Mouse (Mus musculus) intestine, embryonic 14.5 days (tissue): ENCODE measurements around the gene Timd2. TPM values are rescaled to one million over a fixed set of nuclear protein-coding genes. Genes with fewer than 3 reads are reported as not detected.
"Not testable (repeated sequence)": the region's sequence is repeated elsewhere in the genome, so short reads cannot be mapped to it uniquely, and the experiment has no call there.

Source experiments
- ATAC-seq: fragments of 200-750 bp; cut with Nextera tagmentation; replicated peaks from 2 replicates; pipeline ENCODE4 v1.8.0; 2017; ENCODE audit warnings: low read depth, moderate number of reproducible peaks, moderate TSS enrichment, moderate library complexity; ENCODE audit not compliant: low FRiP score, low TSS enrichment
- DNase-seq: peaks from one replicate; pipeline ENCODE4 v3.0.0-alpha.2; 2018; ENCODE audit warnings: low spot score
- H3K27ac ChIP-seq: fragments of 300-500 bp; sonication (generic); 2 replicates; pipeline ENCODE4 v1.5.1; 2014; ENCODE audit warnings: low read depth, mild to moderate bottlenecking, control low read depth
- H3K27me3 ChIP-seq: fragments of 300-500 bp; sonication (generic); replicated peaks from 2 replicates; pipeline ENCODE4 v1.6.1; 2014; ENCODE audit warnings: low read length, control low read depth; ENCODE audit not compliant: control insufficient read depth, insufficient read depth
- H3K36me3 ChIP-seq: fragments of 300-500 bp; sonication (generic); 2 replicates; pipeline ENCODE4 v1.6.1; 2014; ENCODE audit warnings: low read length, control low read depth; ENCODE audit not compliant: control insufficient read depth, insufficient read depth
- H3K4me1 ChIP-seq: fragments of 300-500 bp; sonication (generic); replicated peaks from 2 replicates; pipeline ENCODE4 v1.6.1; 2014; ENCODE audit warnings: low read length, control low read depth, mixed read lengths; ENCODE audit not compliant: control insufficient read depth, insufficient read depth
- H3K4me2 ChIP-seq: fragments of 300-500 bp; sonication (generic); 2 replicates; pipeline ENCODE4 v1.6.1; 2014; ENCODE audit warnings: low read length
- H3K4me3 ChIP-seq: fragments of 300-500 bp; sonication (generic); 2 replicates; pipeline ENCODE4 v1.5.1; 2014; ENCODE audit warnings: low read depth, low read length, control low read depth, mixed read lengths
- H3K9ac ChIP-seq: fragments of 300-500 bp; sonication (generic); 2 replicates; pipeline ENCODE4 v1.6.1; 2014; ENCODE audit warnings: mild to moderate bottlenecking, low read length
- H3K9me3 ChIP-seq: fragments of 300-500 bp; sonication (generic); 2 replicates; pipeline ENCODE4 v1.6.1; 2016; ENCODE audit warnings: low read length, control low read depth; ENCODE audit not compliant: control insufficient read depth
- whole genome bisulfite sequencing: fragments of 180-500 bp; shearing (Covaris S2); extraction: QIAGEN DNeasy Blood & Tissue Kit; methylation state at CpG from one replicate; pipeline ENCODE4 v1.1.7; 2014; 5-methylcytosine and 5-hydroxymethylcytosine counted together
- polyA plus RNA-seq: library from polyadenylated mRNA; unstranded; fragments of >200 nt; fragmentation: Nextera tagmentation; extraction: Ambion mirVana; gene quantifications from 2 replicates; pipeline ENCODE4 v1.2.1, GENCODE M21; 2014

The Timd2 gene
- polyA plus RNA-seq, 1 experiment from 2014 or later, result 0.09 TPM

DNA sequence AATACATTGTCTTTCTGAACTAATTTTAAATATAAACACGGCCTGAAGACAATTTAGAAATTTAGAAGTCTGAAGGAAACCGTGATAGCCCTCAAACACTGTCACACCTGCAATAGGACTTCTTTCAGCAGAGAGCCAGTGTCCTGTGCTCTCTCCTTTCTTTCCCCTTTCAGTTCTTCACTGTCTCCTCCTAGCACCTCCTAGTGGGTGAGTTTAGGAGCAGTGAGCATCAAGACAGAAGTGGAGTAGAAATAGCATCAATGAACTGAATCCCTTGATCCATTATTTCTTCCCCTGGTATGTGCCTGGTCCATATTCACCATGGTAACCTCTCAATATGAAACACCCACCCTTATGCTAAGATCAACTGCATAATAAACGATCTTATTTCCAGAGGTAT lies 70.3 kb downstream of the Timd2 start:
- no peaks in the 10 kb centered on the region for H3K27me3 ChIP-seq
- WGBS, result 79% methylated on average over 3 of the region's 3 CpGs
- H3K4me1 ChIP-seq, result no peaks in the 10 kb centered on the region
- no peak overlapping the region for H3K4me2 ChIP-seq
- H3K9ac ChIP-seq, result no peak overlapping the region
- H3K36me3 ChIP-seq, result no peaks in the 10 kb centered on the region
- no peak overlapping the region for H3K27ac ChIP-seq
- ATAC-seq (no peak), DNase-seq (no peak)
- no peak overlapping the region for H3K4me3 ChIP-seq
- H3K9me3 ChIP-seq, result no peaks in the 10 kb centered on the region

- not testable (repeated sequence) for H3K9me3 ChIP-seq, ATAC-seq, H3K4me3 ChIP-seq, H3K4me2 ChIP-seq, H3K27ac ChIP-seq, H3K27me3 ChIP-seq, DNase-seq, H3K4me1 ChIP-seq, H3K9ac ChIP-seq, H3K36me3 ChIP-seq
- 91% methylated on average over 4 of the region's 4 CpGs for WGBS
These were observed 71.3 kb downstream of the Timd2 start for GRCm38 (mm10) chr11:46635516-46635915.

- H3K27me3 ChIP-seq, result no peaks in the 10 kb centered on the region
- ATAC-seq, result no peak
- no peak for DNase-seq
- H3K9me3 ChIP-seq, result no peaks in the 10 kb centered on the region
- H3K4me3 ChIP-seq, result no peak overlapping the region
- H3K9ac ChIP-seq, result no peak overlapping the region
- 34% methylated on average over 3 of the region's 3 CpGs for WGBS
- no peaks in the 10 kb centered on the region for H3K36me3 ChIP-seq
- no peaks in the 10 kb centered on the region for H3K4me1 ChIP-seq
- no peak overlapping the region for H3K27ac ChIP-seq
- H3K4me2 ChIP-seq, result no peak overlapping the region
These were observed 75.2 kb downstream of the Timd2 start for GRCm38 (mm10) chr11:46631635-46632034.

DNA sequence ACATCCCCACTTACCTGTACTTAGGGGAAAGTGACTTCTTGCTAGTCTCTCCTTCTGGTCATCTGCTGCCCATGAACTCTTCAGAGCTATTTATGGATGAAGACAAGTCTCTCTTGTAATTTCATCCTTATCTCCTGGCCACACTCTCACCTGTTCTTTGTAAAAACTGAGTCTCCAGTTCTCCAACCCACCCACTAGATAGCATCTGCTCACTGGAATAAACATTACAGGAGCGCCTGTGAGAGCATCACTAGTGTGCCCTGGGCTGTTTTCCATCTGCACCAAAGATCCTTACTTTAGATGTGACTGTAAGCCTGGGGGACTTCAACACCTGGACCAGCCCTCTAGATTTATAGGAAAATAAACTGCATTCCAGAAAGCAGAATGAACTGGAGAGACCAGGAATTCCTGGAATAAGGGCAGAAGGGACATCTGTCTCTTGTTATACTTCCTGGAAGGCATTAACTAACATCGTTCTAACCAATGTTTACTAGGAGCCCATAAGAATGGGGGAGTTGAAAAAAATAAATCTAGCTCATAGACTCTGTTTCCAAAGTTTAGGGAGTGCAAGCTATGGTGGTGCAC lies 77.6 kb downstream of the Timd2 start, which contains the start of gene Dppa1:
Gene Dppa1, minus strand, starts transcription at position 51 of the 585 bp plus-strand sequence.
- ATAC-seq, result no peak
- no peak within 1 kb of the TSS for H3K4me2 ChIP-seq
- H3K27ac ChIP-seq, result no peak within 1 kb of the TSS
- H3K36me3 ChIP-seq, result no peaks in the 10 kb centered on the region
- H3K9me3 ChIP-seq, result no peaks in the 10 kb centered on the region
- no peaks in the 10 kb centered on the region for H3K27me3 ChIP-seq
- 40% methylated on average over 2 of the region's 2 CpGs for WGBS
- H3K4me3 ChIP-seq, result no peak within 1 kb of the TSS
- no peak for DNase-seq
- no peaks in the 10 kb centered on the region for H3K4me1 ChIP-seq
- H3K9ac ChIP-seq, result no peak within 1 kb of the TSS

- no peak overlapping the region for H3K27ac ChIP-seq
- WGBS, result 49% methylated on average over 7 of the region's 7 CpGs
- DNase-seq (no peak), ATAC-seq (no peak)
- H3K36me3 ChIP-seq, result no peaks in the 10 kb centered on the region
- no peaks in the 10 kb centered on the region for H3K27me3 ChIP-seq
- no peaks in the 10 kb centered on the region for H3K4me1 ChIP-seq
- H3K4me3 ChIP-seq, result no peak overlapping the region
- no peak overlapping the region for H3K9ac ChIP-seq
- no peaks in the 10 kb centered on the region for H3K9me3 ChIP-seq
- no peak overlapping the region for H3K4me2 ChIP-seq
These were observed 86.3 kb downstream of the Timd2 start for GRCm38 (mm10) chr11:46620414-46621168.

GRCm38 (mm10) chr11:46619929-46620328 lies 86.9 kb downstream of the Timd2 start:
- Histone ChIP-seq H3K36me3 (no peaks in the 10 kb centered on the region), H3K4me3 (no peak overlapping the region), H3K9ac (no peak overlapping the region), H3K27me3 (no peaks in the 10 kb centered on the region), H3K9me3 (no peaks in the 10 kb centered on the region), H3K27ac (no peak overlapping the region), H3K4me1 (no peaks in the 10 kb centered on the region), H3K4me2 (no peak overlapping the region)
- DNase-seq (no peak), ATAC-seq (no peak)
- WGBS, result 59% methylated on average over 1 of the region's 1 CpGs

Other genes with a start within 250 kb of the Timd2 start
- not detected in 2 replicates for gene Gm12169, start 182.8 kb downstream of the Timd2 start, polyA plus RNA-seq
- not detected in 2 replicates for gene BC053393, start 135.5 kb downstream of the Timd2 start, polyA plus RNA-seq
- gene Dppa1, start 77.8 kb downstream of the Timd2 start, polyA plus RNA-seq, result not detected in 2 replicates
- gene Havcr1, start 28.0 kb upstream of the Timd2 start, polyA plus RNA-seq, result not detected in 2 replicates
- gene Timd4, start 103.7 kb upstream of the Timd2 start, polyA plus RNA-seq, result 0.42 and 0.81 TPM in 2 replicates